Mouse (Mus musculus) cerebellum, adult 2 months (tissue): ENCODE results near the gene Kcnj6. TPM values are rescaled to one million over a fixed set of nuclear protein-coding genes. Genes with fewer than 3 reads are reported as not detected.

Source experiments
- DNase-seq, 2 experiments: peaks; one replicate each; pipeline ENCODE4 v3.0.0; 2021
- H3K27ac ChIP-seq: fragments of 200-500 bp; 2 replicates; pipeline ENCODE4 v1.5.1; 2012; ENCODE audit warnings: low read length, control low read depth, inconsistent platforms; ENCODE audit not compliant: insufficient read depth
- H3K27me3 ChIP-seq: fragments of 200-500 bp; 2 replicates; pipeline ENCODE4 v1.6.1; 2012; ENCODE audit warnings: inconsistent platforms, mild to moderate bottlenecking, low read length, moderate library complexity; ENCODE audit not compliant: control insufficient read depth, insufficient read depth
- H3K4me1 ChIP-seq: fragments of 200-500 bp; 2 replicates; pipeline ENCODE4 v1.6.1; 2011; ENCODE audit warnings: low read length; ENCODE audit not compliant: control insufficient read depth, insufficient read depth
- H3K4me3 ChIP-seq: fragments of 200-500 bp; replicated peaks from 2 replicates; pipeline ENCODE3; 2011; ENCODE audit warnings: mild to moderate bottlenecking, low read depth, low read length, control low read depth; ENCODE audit not compliant: insufficient read depth
- CTCF ChIP-seq: fragments of 200-500 bp; IDR thresholded peaks from 2 replicates; pipeline ENCODE4 v1.5.1; 2011; ENCODE audit warnings: low read depth, mild to moderate bottlenecking, control low read depth, low read length, moderate library complexity, borderline replicate concordance; ENCODE audit not compliant: insufficient read depth
- POLR2A ChIP-seq: fragments of 200-500 bp; IDR thresholded peaks from 2 replicates; pipeline ENCODE4 v1.6.1; 2011; ENCODE audit warnings: low read length, control low read depth, borderline replicate concordance; ENCODE audit not compliant: insufficient read depth
- WGBS: fragments of 180-500 bp; shearing (Covaris S2); methylation state at CpG from one replicate; pipeline ENCODE4 v1.1.7; 2018; 5-methylcytosine and 5-hydroxymethylcytosine counted together
- polyA plus RNA-seq: library from polyadenylated mRNA; depleted of rRNA; stranded (reverse); fragments of >200 nt; gene quantifications from 2 replicates; pipeline ENCODE4 v1.2.3, GENCODE M21; 2012

The Kcnj6 gene
- polyA plus RNA-seq, 1 experiment: 11.6 TPM

GRCm38 (mm10) chr16:94718919-94719318, 278.6 kb downstream of the Kcnj6 start:
- DNase-seq: no peak
- Histone ChIP-seq H3K4me3 (no peak overlapping the region), H3K27ac (no peak overlapping the region)

DNA sequence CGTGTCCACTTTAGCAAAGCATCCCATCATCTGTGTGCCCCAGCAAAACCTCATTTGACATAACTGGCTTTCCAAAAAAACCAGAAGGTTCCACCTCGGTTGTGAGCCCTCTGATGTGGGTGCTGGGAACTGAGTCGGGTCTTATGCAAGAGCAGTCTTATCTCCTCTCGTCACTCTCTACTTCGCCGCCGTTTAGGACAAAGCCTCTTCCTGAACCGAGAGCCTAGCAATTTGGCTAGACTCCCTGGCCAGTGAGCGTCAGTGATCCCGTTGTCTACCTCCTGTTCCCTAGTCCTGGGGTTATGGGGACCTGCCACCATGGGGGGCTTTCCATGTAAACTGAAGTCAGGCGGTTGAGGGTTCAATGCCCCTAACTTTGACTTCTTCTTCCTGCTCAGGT, 280.4 kb downstream of the Kcnj6 start:
- Histone ChIP-seq H3K27ac (no peak overlapping the region), H3K4me1 (peaks cover 3% of the 10 kb centered on the region; the same call in 1 of the 2 replicates), H3K4me3 (no peak overlapping the region), H3K27me3 (no peaks in the 10 kb centered on the region)
- DNase-seq: no peak
- no peak for TF ChIP-seq POLR2A
- TF ChIP-seq CTCF: no peak
- WGBS: 93% methylated on average over 11 of the region's 11 CpGs

More at GRCm38 (mm10) chr16:94718919-94719318, 278.6 kb downstream of the Kcnj6 start:
- no peaks in the 10 kb centered on the region for H3K27me3 ChIP-seq
- 65% methylated on average over 4 of the region's 4 CpGs for WGBS
- TF ChIP-seq CTCF (no peak), POLR2A (no peak)
- no peaks in the 10 kb centered on the region; the same call in 1 of the 2 replicates for H3K4me1 ChIP-seq

- Histone ChIP-seq H3K27ac (no peak overlapping the region), H3K4me1 (peaks cover 3% of the 10 kb centered on the region; the same call in 1 of the 2 replicates), H3K4me3 (no peak overlapping the region), H3K27me3 (no peaks in the 10 kb centered on the region)
- TF ChIP-seq POLR2A: no peak
- TF ChIP-seq CTCF: no peak
- 28% methylated on average over 14 of the region's 14 CpGs for WGBS
- DNase-seq: peak; percentile 28 to 31
Observed at GRCm38 (mm10) chr16:94714483-94714882, 283.0 kb downstream of the Kcnj6 start.

DNA sequence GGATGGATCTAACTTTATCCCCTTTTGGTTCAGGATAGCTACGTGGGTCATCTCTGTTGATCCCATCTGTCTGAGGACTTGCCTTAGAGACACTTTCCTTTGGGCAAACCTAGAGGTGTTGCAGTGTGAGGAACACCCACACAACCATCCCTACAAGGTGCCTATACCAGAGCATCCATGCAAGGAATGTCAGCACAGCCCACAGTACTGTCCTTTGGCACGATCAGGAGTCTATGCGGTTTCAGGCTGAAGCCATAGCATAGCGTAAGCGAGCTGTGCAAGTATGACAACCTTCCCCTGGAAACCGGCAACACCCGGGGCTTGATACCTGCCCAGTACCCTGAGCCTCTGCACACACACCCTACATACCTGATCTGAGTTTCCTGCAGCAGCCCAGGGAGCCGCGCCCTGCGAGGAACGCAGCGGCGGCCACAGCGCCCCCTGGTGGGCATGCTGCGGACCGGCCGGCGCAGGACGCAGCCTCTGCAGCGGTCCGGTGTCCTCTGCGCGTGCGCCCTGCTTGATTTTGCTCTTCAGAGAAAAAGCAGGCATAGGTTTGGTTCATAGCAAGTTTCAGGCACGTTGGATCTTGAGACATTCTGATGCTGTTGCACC, 283.9 kb downstream of the Kcnj6 start:
- no peak overlapping the region for H3K27ac ChIP-seq
- peaks cover 3% of the 10 kb centered on the region; the same call in 1 of the 2 replicates for H3K4me1 ChIP-seq
- peak overlapping the region; percentile 57 for H3K4me3 ChIP-seq
- peak; percentile 86 to 88 for DNase-seq
- 5% methylated on average over 25 of the region's 25 CpGs for WGBS
- TF ChIP-seq CTCF: peak; percentile 83
- no peak for TF ChIP-seq POLR2A
- no peaks in the 10 kb centered on the region for H3K27me3 ChIP-seq

DNA sequence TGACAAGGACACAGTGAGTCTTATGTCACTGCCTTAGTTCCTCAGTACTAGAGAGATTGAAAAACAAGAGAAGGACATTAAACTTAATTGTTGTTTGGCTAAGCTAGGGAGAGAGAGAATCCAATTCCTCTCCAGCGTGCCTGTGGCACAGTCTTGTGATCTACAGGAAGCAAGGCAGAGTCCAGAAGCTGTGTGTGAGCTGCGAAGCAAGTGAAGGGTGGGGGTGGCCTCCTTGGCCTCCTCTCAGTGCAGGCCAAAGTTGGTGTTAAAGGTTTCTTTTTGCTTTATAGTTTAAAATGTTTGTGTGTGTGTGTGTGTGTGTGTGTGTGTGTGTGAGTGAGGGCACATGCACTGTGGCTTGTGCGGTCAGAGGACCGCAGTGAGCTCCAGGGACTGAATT, 295.5 kb downstream of the Kcnj6 start:
- H3K4me3 ChIP-seq: no peak overlapping the region
- H3K27me3 ChIP-seq: no peaks in the 10 kb centered on the region
- H3K27ac ChIP-seq: no peak overlapping the region
- DNase-seq: no peak
- no peaks in the 10 kb centered on the region for H3K4me1 ChIP-seq
- TF ChIP-seq CTCF: no peak
- TF ChIP-seq POLR2A: no peak
- 84% methylated on average over 4 of the region's 4 CpGs for WGBS

GRCm38 (mm10) chr16:94701141-94701540, 296.4 kb downstream of the Kcnj6 start:
- Histone ChIP-seq H3K27me3 (no peaks in the 10 kb centered on the region), H3K4me1 (no peaks in the 10 kb centered on the region), H3K27ac (no peak overlapping the region), H3K4me3 (no peak overlapping the region)
- no peak for DNase-seq
- TF ChIP-seq POLR2A (no peak), CTCF (no peak)
- 86% methylated on average over 4 of the region's 4 CpGs for WGBS
